Mouse (Mus musculus): ENCODE measurements around the gene Dlgap4.
"Not testable (repeated sequence)": the region's sequence is repeated elsewhere in the genome, so short reads cannot be mapped to it uniquely, and the experiment has no call there.

Dlgap4 gene

DNA sequence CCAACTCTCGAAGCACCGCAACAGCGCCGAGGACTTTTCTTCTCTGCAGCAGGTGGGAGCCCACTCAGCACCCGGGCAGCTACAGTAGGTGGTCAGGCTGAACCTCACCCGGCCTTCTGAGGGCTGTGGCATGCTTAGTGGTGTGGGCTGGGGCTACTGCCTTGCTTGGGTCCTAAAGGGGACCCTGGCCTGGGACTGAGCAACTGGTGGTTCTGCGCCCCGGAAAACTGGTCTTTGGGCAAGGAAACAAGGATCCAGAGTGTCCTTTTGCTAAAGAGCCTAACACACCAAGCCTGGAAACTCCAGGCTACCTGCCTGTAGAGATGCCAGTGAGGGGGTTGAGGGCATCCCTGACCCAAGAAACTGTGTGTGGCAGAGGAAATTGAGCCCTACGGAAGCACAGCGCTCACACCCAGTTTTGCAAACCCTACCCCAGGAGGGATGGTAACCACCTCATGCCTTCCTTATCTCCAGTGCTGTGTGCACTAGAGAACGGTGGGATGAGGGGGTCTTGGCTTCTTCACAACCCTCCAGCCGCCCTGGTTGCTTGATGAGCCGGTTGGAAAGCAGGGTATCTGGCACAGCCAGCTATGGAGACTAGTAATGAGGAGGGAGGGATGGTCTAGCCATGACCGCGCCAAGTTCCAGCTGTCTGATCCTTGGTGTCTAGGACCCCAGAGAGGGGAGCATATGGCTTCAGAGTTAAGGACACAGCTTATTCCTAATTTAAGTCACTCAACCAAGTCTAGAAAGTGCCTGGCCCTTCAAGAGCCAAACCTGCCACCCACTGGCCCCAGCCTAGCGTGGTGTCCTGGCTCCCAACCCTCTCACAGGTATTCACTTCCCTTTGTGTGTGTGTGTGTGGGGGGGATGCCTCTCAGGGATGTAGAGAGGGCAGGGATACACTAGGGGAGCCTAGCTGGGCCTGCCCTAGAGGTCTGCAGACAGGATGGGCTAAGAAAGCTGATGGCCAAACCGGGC lies 162.2 kb downstream of the Dlgap4 start:
- DNase-seq (ENCODE audit: low spot score in 2 of 2), result no peak

DNA sequence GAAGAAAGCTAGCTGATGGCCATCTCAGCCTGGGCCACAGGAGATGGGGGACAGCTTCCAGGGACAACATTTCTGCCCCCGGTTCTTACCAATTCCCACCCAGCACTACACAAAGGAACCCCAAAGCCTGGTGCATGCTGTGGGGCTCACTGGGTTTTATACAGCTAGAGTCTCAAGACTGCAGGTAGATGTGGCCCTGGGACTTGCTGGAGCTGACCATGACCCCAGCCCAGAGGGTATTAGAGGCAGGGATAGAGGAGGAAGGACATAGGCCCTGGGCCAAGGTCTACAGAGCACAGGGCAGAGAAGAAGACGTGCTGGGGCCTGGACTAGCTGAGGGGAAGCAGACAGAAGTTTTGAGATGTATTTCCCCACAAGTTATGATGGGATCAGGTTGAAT lies 163.4 kb downstream of the Dlgap4 start:
- no peak for DNase-seq (ENCODE audit: low spot score in 2 of 2)

DNA sequence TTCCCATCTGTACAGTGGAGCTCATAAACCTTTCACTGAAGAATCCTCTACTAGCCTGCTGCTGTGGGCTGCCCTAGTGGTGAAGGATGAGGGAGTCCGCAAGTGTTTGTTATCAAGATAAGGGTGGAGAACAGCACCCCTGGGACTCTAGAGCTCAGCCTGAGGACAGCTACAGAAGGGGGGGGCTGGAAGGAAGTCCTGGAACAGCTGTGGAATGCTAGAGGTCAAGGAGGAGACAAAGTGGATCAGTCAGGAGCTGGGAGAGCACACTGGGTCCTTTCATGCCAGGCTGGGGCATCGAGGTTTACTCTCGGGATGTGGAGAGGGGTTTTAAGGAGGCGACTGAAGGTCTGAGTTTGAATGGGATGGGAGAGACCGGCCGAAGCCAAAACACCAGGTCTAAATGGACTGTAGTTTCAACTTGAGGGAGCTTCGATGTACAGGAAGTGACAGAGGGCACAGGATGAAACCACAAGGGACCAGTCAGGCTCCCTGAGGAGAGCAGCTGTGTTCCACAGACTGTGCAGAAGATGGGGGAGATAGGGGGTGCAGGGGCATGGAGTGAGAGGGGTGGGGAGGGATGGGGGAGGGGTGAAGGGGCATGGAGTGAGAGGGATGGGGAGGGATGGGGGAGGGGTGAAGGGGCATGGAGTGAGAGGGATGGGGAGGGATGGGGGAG lies 164.0 kb downstream of the Dlgap4 start:
- DNase-seq (ENCODE audit: low spot score in 2 of 2), result no peak

DNA sequence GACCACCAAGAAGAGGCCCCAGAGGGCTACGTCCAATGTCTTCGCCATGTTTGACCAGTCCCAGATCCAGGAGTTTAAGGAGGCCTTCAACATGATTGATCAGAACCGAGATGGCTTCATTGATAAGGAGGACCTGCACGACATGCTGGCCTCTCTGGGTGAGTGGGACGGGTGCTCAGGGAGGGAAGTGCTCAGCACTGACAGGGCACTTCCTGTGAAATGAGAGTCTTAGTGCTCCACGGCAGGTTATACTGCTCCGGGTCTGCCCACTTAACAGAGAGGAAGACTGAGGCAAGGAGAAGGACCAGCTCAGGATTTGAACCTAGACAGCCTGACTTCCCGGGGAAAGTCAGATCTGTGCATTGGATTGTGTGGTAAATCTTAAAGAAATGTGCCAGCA lies 165.1 kb downstream of the Dlgap4 start:
- DNase-seq (ENCODE audit: low spot score in 2 of 2), result no peak

DNA sequence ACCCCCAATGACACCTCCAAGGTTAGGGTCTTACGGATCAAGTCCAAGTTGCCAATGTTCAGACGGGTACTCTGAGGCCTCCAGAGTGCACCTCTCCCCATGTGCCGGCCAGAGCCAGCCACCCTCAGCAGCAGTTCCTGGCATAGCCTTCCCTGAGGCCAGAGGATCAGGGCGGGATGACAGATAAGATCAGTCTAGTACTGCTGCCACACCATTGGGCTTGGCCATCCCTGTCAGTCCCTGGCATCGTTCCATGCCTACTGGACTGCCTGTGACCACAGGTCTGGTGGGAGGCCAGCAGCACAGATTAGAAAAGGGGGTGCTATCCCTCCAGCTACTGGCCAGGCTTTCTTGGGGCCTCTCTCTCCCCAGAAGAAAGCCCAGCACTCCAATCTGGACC lies 165.5 kb downstream of the Dlgap4 start:
- no peak for DNase-seq (ENCODE audit: low spot score in 2 of 2)

DNA sequence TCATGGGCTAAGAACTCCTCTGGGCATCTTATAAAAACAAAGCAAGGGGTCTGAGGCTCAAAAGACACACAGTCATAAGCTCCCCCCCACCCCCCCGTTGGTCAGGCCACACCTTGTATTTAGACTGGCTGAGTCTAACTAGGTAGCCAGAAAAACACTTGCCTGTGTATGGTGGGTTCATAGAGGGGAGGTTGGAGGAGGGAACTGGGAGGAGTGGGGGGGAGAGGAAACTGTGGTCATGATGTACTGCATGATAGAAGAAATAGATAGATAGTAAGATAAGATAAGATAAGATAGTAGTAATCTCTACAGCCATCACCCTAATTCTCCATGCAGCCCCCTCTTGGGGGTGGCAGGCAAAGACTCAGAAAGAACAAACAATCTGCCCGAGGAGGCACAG lies 166.0 kb downstream of the Dlgap4 start:
- DNase-seq (ENCODE audit: low spot score in 2 of 2), result no peak

DNA sequence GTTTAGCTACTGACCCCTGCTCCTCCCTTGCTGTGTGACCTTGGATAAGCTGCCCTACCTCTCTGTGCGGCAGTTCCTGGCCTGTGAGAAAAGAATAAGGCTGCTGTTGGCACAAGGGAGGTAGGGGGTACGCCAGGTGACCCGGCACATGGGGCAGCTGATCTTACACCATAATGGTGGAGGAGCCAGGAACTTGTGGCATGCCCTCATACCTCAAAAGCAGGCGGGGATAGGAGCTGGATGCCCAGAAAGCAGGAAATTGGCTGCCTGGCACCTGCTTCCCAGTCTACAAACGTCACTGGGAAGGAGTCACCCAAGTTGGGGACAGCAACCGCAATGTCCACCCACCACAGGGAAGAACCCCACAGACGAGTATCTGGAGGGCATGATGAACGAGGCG lies 166.6 kb downstream of the Dlgap4 start:
- DNase-seq (ENCODE audit: low spot score in 2 of 2), result no peak

DNA sequence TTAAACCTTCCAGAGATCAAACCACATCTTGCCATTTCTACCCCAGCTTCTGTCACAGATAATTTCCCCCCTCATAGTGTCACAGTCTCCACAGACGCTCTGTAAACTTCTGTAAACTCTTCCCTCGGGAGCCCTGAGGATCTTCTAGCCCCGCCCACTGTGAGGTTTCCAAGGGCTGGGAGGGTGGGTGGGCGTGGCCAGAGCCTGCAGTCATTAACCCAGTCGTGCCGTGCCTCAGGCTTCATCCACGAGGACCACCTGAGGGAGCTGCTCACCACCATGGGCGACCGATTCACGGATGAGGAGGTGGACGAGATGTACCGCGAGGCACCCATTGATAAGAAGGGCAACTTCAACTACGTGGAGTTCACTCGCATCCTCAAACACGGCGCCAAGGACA lies 167.2 kb downstream of the Dlgap4 start:
- DNase-seq (ENCODE audit: low spot score in 2 of 2), result no peak

DNA sequence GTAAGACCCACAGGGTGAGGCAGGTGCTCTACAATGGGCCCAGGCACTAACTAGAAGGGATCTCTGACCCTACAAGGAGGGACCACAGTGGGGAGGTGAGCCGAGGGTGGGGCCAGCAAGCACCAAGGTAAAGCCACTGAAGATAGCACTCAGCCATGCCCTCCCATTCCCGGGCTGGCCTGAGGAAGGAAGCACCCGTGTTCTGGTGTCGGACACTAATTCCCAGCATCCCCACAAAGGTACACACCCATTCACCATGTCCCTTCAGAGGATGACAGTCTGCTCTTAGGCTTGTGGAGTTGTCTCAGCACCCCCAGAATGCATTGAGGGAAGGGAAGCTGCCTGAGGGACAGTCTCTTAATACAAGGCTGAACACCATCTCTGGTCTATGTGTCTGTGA lies 167.8 kb downstream of the Dlgap4 start:
- DNase-seq (ENCODE audit: low spot score in 2 of 2), result no peak

DNA sequence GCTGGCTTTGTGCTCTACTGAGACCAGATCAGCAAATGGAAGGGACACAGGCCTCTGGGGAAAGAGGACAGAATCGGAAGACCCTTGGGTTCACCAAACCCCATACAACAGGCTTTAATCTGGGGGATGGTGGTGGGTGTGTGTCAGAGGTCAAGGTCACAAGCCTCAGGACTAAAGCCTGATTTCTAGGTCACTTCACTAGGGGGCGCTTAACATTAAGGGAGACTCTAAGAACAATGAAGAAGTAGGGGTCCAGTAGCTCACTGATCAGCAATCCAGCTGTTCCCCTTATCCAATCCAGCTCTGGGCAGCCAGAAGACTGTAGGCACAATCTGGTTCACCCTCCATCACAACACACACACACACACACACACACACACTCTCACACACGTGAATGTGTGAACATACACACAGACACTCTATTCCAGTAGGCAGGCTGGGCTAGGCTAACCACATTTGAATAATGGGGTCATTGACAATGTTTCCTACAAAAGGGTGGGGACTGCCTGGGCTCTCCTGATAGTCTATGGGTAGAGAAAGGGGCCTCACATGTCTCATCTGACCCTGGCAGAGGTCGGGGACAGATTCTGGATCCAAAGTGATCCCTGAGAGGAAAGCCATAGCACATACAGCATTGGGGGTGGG lies 168.5 kb downstream of the Dlgap4 start:
- no peak for DNase-seq (ENCODE audit: low spot score in 2 of 2)

DNA sequence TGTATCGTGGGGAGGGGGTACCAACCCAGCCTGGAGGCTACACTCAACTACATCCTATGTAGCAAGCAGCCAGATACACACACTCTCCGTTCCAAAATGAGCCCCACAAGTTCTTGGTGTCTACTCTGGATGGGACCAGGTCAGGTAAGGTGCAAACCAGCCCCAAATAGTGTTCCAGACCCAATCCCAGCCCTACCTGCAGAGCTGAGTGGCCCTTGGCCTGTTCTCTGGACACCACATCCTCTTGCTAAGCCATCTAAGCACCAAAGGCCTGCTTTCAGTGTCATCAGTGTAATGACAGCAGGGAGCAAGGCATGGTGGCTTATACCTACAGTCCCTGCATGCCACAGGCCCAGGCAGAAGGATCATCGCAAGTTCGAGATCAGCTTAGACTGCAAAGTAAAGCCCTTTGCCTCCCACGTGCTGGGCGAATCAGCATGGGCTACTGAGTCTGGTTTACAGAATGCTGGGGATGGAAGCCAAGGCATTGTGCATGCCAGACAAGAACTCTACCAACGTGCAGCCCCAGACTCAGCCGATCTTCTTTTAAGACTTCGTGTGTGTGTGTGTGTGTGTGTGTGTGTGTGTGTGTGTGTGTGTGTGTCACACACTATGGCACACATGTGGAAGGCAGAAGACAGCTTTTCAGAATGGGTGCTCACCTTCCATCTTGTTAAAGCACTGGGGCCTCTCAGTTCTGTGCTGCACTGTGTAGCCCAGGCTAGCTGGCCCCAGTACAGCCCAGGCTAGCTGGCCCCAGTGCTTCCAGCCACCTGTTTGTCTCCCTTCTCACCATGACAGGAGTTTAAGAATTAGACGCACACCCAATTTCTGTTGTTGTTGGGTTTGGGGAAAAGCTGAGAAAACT lies 169.2 kb downstream of the Dlgap4 start:
- DNase-seq (ENCODE audit: low spot score in 2 of 2), result no peak

DNA sequence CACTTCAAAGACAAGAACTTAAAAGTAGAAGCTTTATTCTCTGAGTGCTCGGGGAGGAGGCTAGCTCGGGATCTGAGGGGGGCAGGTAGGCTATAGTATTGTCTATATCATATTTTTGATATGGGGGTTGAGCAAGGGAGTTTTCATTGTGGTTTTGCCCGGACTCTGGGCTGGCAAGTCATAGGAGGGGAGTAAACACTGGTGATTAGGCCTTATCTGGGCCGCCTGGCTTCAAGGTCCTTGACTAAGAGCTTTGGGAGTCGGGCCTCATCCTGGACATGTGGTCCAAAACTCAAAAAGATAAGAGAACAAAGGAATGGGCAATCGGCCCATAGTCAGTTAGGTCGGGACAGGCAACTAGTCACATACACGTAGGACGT lies 169.8 kb downstream of the Dlgap4 start:
- DNase-seq (ENCODE audit: low spot score in 2 of 2), result no peak

DNA sequence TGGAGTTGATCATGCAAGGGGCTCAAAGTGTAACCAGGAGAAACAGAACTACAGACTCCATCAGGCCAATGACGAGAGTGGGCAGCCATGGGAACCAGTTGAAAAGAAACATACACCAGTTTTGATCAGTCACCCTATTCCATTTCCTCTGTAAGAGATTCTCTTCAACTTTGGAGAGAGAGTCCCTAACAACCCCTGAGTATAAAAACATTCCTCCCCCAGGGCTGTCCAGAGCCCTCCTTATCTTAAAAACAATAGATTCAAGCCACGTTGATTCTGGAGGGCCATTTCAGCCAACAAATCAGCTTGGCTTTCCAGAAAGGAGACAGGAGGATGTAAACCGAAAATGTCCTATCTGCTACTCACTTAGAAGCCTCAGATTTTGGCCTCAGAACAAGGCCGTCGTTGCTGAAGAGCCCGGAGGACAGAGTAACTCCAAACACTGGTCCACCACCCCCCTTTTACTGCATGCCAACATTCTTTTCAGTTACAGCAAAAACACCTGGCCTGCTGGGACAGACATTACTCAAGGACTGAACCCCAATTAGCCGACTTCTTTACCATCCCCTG lies 170.6 kb downstream of the Dlgap4 start:
- DNase-seq (ENCODE audit: low spot score in 2 of 2), result no peak

DNA sequence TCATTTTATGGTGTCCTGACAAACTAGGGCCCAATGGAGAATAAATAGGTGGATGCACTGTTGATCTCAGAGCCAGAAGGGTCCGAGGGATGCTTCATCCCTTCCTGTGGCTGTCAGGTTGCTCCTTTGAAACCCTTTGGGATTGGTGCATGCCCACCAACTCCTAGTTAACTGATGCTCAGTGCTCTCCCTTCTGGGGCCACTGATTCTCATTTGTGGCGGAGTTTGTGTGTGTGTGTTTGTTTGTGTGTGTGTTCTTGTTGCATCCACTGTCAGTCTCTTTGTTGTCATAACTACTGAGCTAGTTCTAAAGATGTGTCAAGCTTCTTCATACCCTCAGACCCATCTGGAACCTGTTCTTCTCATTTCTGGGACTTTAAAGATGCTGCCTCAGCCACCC lies 171.4 kb downstream of the Dlgap4 start:
- DNase-seq (ENCODE audit: low spot score in 2 of 2), result no peak

DNA sequence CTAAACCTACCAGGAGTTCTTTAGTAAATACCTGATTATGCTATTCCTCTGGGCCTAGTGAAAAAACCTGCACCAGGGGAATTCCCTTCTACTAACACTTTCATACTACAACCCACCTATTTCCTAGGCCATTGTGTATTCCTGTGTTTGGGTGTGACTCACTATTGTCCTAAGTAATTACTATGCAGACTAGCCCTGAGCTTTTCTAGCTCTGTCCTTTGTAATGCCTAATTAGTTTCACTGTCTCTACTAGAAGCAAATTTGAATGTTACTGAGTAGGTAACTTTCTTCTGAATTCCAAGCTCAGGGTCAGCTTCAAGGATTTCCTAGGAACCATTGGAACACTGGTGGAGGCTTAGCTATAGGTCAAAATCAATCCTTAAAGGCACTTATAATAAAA lies 172.9 kb downstream of the Dlgap4 start:
- not testable (repeated sequence) for DNase-seq (ENCODE audit: low spot score in 2 of 2)

DNA sequence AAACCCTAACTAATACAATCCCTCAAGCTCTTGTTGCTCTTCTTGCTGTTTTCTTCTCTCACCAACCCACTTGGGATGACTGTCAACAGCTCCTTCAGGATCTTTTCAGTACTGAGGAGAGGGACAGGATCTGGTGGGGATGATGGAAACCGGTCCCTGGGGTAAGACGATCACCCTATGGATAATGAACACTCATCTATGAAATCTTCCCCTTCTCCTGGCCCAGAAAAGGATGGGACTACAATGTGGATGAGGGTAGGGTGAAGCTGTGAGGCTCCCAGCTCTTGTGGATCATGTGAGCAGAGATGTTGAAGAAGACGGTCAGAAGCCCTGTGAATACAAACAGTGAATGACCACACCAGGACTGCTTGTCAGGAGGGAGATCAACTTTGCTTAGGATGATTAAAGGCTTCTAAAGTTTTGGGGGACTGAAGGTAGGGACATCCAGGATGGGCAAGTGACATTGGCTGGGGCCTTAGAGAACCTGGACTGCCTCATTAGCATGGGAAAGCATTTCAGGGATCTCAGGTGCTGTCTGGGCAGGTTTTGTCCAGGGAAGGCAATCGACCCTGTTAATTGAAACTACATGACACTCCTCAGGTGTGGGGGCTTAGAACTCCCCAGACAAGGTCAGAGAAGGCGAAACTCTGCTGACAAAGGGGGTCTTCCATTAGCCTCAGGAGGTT lies 173.7 kb downstream of the Dlgap4 start:
- no peak for DNase-seq (ENCODE audit: low spot score in 2 of 2)

DNA sequence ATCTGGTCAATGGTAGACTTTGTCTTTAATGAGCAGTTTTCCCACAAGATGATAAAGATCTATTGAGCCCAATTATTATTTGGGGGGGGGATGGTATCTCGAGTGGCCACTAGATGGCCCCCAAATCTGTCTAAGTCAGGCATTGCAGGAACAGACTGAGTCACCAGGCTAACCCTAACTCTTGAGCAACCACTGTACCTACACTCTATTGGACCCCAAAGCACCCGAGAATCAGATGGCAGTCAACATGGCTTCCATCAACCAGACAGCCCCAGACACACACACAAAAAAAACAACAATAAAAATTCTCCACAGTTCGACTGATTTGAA lies 174.2 kb downstream of the Dlgap4 start:
- no peak for DNase-seq (ENCODE audit: low spot score in 2 of 2)

DNA sequence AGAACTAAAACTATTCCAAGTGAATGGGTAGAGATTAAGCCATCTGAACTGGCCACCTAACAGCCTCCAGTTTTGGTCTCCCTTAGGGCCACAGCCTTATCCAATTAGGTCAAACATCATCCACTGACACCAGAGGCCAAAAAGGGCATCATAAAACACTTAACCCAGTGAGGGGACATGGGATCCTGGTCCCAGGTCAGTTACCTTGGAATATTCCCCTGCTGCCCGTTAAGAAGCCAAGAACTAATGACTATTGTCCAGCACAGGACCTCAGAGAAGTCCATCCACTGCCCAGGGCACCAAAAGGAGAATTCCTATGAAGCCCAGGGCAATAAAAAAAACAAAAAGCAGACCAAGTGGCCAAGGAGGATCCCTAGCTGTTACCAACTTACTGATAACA lies 175.3 kb downstream of the Dlgap4 start:
- DNase-seq (ENCODE audit: low spot score in 2 of 2), result no peak

DNA sequence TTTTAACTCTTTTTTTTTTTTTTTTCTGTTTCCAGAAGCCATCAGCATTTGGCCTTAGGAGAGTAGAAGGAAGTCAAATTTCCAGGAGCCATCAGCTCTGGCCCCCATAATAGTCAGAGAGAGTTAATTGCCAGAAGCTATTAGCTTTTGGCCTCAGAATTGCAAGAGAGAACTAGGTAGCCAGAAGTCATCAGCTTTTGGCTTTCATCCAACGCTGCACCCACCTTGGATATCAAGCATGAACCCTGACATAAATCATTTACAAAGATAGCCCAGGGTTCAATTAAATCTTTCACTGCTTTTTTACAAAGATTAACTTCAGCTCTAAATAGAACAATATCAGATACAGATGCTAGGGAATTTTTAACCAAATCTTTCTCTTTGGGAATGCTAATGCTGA lies 185.0 kb downstream of the Dlgap4 start:
- no peak for DNase-seq (ENCODE audit: low spot score in 2 of 2)

DNA sequence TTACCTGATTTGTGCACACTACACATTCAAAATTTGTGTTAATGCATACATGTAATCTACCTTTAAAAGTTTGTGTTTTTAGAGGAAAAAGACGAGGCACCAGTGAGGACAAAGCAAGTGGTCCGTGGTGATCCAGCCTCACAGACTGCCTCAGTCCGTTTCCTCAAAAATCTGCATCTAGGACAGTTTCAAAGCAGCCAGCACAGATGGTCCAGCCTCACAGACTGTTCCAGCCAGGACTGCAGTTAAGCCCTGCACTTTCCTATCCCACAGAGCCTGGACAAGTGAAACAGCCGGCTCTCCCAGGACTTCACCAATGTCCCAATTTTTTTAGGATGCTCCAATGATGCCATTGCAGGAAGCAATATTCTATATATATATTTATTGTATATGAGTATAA lies 187.5 kb downstream of the Dlgap4 start:
- DNase-seq (ENCODE audit: low spot score in 2 of 2), result no peak

DNA sequence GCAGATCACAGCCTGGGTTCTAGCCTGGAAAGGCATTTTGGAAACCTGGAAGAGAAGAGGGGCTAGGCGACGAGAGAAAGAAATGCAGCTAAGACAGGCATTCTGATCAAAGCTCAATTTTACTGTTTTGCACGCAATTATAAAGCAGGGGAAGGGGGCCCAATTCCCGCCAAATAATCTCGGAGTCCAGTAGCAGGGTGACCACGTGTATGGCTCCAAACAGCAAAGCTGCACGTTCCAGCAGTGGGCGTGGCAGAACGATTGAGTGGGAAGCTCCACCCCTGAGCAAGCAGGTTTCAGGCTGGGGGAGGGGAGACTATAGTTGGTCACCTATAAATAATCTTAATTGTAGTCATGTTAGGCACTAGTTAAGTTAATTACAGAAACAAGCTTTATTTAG lies 188.6 kb downstream of the Dlgap4 start:
- DNase-seq (ENCODE audit: low spot score in 2 of 2), result not testable (repeated sequence)
